Mouse (Mus musculus): ENCODE results near the gene Crlf1.

- TF ChIP-seq EP300 (IDR thresholded peaks at IDR 0.05; ENCODE audit: insufficient read depth, low read depth, low read length): no peak
- no peak for TF ChIP-seq POLR2A (IDR thresholded peaks at IDR 0.05; ENCODE audit: insufficient read depth, low read length)
- TF ChIP-seq CTCF (IDR thresholded peaks at IDR 0.05; ENCODE audit: low read depth, low read length): no peak
These were observed 25.1 kb upstream of the Crlf1 start for GRCm38 (mm10) chr8:70467907-70468306.

Measured in ES-Bruce4 (cell line).